Mouse (Mus musculus) central nervous system, embryonic 14 days (tissue): ENCODE measurements around the gene Tlr12. TPM values are rescaled to one million over a fixed set of nuclear protein-coding genes. Genes with fewer than 3 reads are reported as not detected.

Source experiments
- polyA plus RNA-seq: library from polyadenylated mRNA; depleted of rRNA; stranded (reverse); fragments of >200 nt; gene quantifications from 2 replicates; pipeline ENCODE4 v1.2.3, GENCODE M21; 2012; rRNA removed

The Tlr12 gene
- polyA plus RNA-seq, result 1.2 and 1.7 TPM in 2 replicates

GRCm38 (mm10) chr4:128618246-128618911 is at the start of gene Tlr12:
Gene Tlr12, minus strand, starts transcription at chr4:128618619.

DNA sequence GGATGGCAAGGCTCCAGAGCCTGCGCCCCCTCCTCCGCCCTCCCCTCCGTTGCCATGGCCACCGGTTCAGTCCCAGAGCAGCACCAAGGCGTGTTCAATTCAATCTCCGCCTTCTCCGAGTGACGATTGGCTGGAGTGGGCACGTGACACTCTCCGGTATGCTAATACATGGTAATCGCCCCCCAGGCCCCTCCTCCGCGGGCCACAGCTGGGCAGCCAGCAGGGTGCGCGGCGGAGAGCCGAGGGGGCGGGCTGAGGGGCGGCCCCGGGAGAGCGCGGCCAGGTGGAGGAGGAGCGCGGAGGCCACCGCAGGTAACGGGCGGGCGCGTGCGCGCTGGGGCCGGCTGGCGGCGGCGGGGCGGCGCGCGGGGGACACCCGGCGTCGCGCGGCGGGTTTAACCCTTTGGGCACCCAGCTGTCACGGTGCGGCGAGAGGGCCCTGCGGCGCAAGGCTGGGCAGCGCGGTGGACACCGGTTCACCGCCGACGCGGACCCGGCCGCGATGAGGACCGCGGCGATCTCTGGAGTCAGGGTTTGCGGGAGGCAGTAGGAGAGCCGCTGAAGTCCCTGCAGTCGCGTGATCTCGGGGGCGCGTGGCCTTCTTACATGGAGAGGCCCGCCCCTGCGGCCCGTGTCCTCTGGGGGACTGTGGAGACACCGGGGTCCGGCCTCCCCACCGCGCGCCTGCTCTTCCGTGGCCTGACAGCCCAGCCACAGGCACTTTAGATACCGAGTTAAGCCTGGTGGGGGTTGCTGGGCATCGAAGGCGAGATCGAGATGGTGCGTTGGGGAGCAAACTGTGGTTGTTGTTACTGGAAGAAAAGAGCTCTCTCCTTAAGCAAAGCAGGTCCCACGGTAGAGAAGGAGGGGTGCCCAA is 36.3 kb upstream of the Tlr12 start, which contains the start of gene Phc2:
Gene Phc2 (plus strand): TSS at position 198 of the 877 bp plus-strand sequence.

GRCm38 (mm10) chr4:128609925-128610402 is 8.5 kb downstream of the Tlr12 start, which contains the start of gene Zscan20:
Gene Zscan20, minus strand, starts transcription at chr4:128610098.

Other genes with a start within 250 kb of the Tlr12 start
- 5.1 and 5.5 TPM in 2 replicates for gene Zscan20, start 8.5 kb downstream of the Tlr12 start, polyA plus RNA-seq
- 161 and 184 TPM in 2 replicates for gene Phc2, start 36.1 kb upstream of the Tlr12 start, polyA plus RNA-seq
- 2.8 and 4.2 TPM in 2 replicates for gene A3galt2, start 136.7 kb upstream of the Tlr12 start, polyA plus RNA-seq
- 63.6 and 69.8 TPM in 2 replicates for gene Zfp362, start 187.4 kb upstream of the Tlr12 start, polyA plus RNA-seq